Mouse (Mus musculus): ENCODE data around the gene Rplp0. TPM values are rescaled to one million over a fixed set of nuclear protein-coding genes. Genes with fewer than 3 reads are reported as not detected.

The Rplp0 gene
- polyA plus RNA-seq, 1 experiment = 3,688 TPM

DNA sequence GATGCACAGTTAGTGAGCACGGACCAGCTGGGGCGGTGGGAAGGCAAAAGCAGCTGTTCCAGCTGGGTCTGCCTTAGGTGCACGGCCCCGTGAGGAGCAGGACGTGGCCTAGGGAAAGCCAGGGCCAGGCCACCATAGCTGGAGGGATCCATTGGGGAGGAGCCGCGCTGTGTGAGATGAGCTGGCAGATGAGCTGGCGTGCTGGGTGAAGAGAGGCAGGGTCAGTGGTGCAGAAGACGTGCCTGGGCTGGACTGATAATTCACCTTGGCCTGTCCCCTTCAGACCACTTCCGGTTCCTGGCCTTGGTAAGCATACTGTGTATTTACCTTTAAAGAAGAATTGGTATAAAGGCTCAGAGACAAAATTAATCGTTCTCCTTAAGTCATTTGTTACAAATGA lies 52.3 kb downstream of the Rplp0 start:
- H3K4me3 ChIP-seq (ENCODE audit: control insufficient read depth, insufficient read depth, low read length) = no peak overlapping the region
- H3K27me3 ChIP-seq (ENCODE audit: control insufficient read depth, insufficient read depth, low read length) = no peaks in the 10 kb centered on the region
- 92% methylated on average over 11 of the region's 11 CpGs for WGBS
- H3K27ac ChIP-seq (ENCODE audit: control insufficient read depth, insufficient read depth, low read length) = no peak overlapping the region
- no peak for TF ChIP-seq POLR2A (IDR thresholded peaks at IDR 0.05; ENCODE audit: control insufficient read depth, extremely low read depth, insufficient read depth, low read length, poor library complexity)
- no peak for TF ChIP-seq CTCF (IDR thresholded peaks at IDR 0.05; ENCODE audit: borderline replicate concordance, control insufficient read depth, extremely low read depth, insufficient read depth, low read length, poor library complexity)
- H3K4me1 ChIP-seq (replicated peaks; ENCODE audit: control insufficient read depth, insufficient read depth, low read length) = no peaks in the 10 kb centered on the region
- DNase-seq = no peak
- H3K36me3 ChIP-seq (ENCODE audit: control insufficient read depth, insufficient read depth, low read length) = peaks cover 58% of the 10 kb centered on the region

Other genes with a start within 250 kb of the Rplp0 start
- gene Srsf9, start 232.3 kb upstream of the Rplp0 start, polyA plus RNA-seq (2012; rRNA removed) = 67.6 and 92.9 TPM in 2 replicates
- gene Gatc, start 218.3 kb upstream of the Rplp0 start, polyA plus RNA-seq (2012; rRNA removed) = 10.1 and 11.3 TPM in 2 replicates
- gene Triap1, start 218.2 kb upstream of the Rplp0 start, polyA plus RNA-seq (2012; rRNA removed) = 10.7 and 12.8 TPM in 2 replicates
- gene Cox6a1, start 210.5 kb upstream of the Rplp0 start, polyA plus RNA-seq (2012; rRNA removed) = 2,836 and 2,976 TPM in 2 replicates
- gene Msi1, start 129.9 kb upstream of the Rplp0 start, polyA plus RNA-seq (2012; rRNA removed) = 6.1 and 6.6 TPM in 2 replicates
- 1.2 and 1.8 TPM in 2 replicates for gene Pla2g1b, start 93.2 kb upstream of the Rplp0 start, polyA plus RNA-seq (2012; rRNA removed)
- 47.2 and 48.6 TPM in 2 replicates for gene Sirt4, start 74.7 kb upstream of the Rplp0 start, polyA plus RNA-seq (2012; rRNA removed)
- gene Pxn, start 52.8 kb upstream of the Rplp0 start, polyA plus RNA-seq (2012; rRNA removed) = 161 and 172 TPM in 2 replicates
- 87.8 and 109 TPM in 2 replicates for gene Gcn1l1, start 5.8 kb downstream of the Rplp0 start, polyA plus RNA-seq (2012; rRNA removed)
- gene Rab35, start 72.4 kb downstream of the Rplp0 start, polyA plus RNA-seq (2012; rRNA removed) = 129 and 130 TPM in 2 replicates
- gene Bicdl1, start 172.2 kb downstream of the Rplp0 start, polyA plus RNA-seq (2012; rRNA removed) = 143 and 152 TPM in 2 replicates